Mouse (Mus musculus) hindbrain, embryonic 10.5 days (tissue): ENCODE results near the gene Nynrin. TPM values are rescaled to one million over a fixed set of nuclear protein-coding genes. Genes with fewer than 3 reads are reported as not detected.

Experiments
- DNase-seq: peaks from one replicate; pipeline ENCODE4 v3.0.0-alpha.2; 2017; ENCODE audit warnings: low spot score
- H3K27ac ChIP-seq: fragments of 300-500 bp; sonication (generic); 2 replicates; pipeline ENCODE4 v1.5.1; 2016; ENCODE audit warnings: mild to moderate bottlenecking, moderate library complexity
- H3K27me3 ChIP-seq: fragments of 300-500 bp; sonication (generic); 2 replicates; pipeline ENCODE4 v1.6.1; 2016; ENCODE audit warnings: mild to moderate bottlenecking; ENCODE audit not compliant: poor library complexity, insufficient read depth, severe bottlenecking
- H3K36me3 ChIP-seq: fragments of 300-500 bp; sonication (generic); 2 replicates; pipeline ENCODE4 v1.6.1; 2016; ENCODE audit warnings: mild to moderate bottlenecking, moderate library complexity
- H3K4me1 ChIP-seq: fragments of 300-500 bp; sonication (generic); replicated peaks from 2 replicates; pipeline ENCODE4 v1.6.1; 2016; ENCODE audit warnings: mild to moderate bottlenecking
- H3K4me3 ChIP-seq: fragments of 300-500 bp; sonication (generic); 2 replicates; pipeline ENCODE4 v1.5.1; 2016; ENCODE audit warnings: mild to moderate bottlenecking, moderate library complexity
- H3K9me3 ChIP-seq: fragments of 300-500 bp; sonication (generic); 2 replicates; pipeline ENCODE4 v1.6.1; 2016; ENCODE audit warnings: mild to moderate bottlenecking, moderate library complexity
- WGBS: fragments of 180-500 bp; shearing (Covaris S2); methylation state at CpG from one replicate; pipeline ENCODE4 v1.1.7; 2016; 5-methylcytosine and 5-hydroxymethylcytosine counted together
- polyA plus RNA-seq: library from polyadenylated mRNA; unstranded; fragments of >200 nt; fragmentation: Nextera tagmentation; extraction: Ambion mirVana; gene quantifications from 2 replicates; pipeline ENCODE4 v1.2.1, GENCODE M21; 2016

Nynrin gene
- polyA plus RNA-seq, 1 experiment from 2014 or later: 24.4 TPM

DNA sequence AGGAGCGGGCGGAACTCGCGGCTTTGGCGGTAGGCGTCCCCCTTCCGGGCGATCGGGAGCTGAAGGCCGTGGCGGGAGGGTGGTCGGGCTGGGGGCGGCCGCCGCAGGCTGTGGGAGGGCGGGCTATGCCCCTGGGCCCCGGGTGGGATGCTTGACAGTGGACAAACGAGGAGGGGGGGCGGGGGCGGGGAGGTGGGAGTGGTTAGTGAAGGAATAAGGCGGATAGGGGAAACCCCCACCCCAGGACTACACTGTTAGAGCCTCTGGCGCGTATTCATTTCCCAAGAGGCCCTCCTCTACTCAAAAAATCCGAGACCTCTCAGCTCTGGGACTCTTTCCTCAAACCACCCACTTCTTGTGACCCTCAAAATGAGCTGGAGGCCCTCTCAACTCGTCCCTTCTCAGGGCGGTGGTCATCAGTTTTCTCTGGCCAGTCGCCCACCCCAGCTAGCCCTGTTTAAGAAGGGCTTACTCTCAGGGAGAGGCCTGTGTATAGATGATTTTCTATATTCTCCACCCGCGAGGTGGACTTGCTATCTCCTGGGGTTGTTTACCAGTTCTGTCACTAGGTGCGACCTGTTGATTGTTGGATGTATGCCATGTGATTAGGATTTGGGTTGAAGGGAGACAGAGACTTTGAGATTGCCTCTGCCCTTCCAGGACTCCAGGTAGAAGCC is 31.4 kb downstream of the Nynrin start:
- Histone ChIP-seq H3K9me3 (no peaks in the 10 kb centered on the region), H3K4me3 (peak overlapping the region; percentile 93), H3K27ac (peak overlapping the region; percentile 97), H3K36me3 (peaks cover 41% of the 10 kb centered on the region), H3K4me1 (peaks cover 50% of the 10 kb centered on the region), H3K27me3 (peaks cover 3% of the 10 kb centered on the region; the same call in 1 of the 2 replicates)
- WGBS: 1% methylated on average over 29 of the region's 30 CpGs
- DNase-seq: no peak

DNA sequence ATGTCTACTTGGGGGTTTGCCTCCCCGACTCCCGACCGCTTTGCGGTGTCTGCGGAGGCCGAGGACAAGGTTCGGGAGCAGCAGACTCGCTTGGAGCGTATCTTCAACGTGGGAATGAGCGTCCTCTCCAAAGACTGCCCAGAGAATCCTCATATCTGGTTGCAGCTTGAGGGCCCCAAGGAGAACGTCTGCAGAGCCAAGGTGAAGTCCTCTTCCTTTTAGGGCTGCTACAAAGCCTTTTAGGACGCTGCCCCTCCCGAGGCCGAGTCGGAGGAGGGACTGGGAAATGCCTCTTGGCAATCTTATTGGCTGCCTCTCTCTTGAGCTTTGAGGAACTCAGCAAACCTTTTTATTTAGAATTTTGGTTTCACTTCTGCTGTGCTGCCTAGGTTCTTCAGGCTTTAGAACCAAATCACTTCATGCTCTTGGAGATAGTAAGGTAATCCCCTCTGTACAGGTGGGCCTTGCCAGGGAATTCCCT is 32.0 kb downstream of the Nynrin start:
- DNase-seq: no peak
- 12% methylated on average over 16 of the region's 16 CpGs for WGBS
- Histone ChIP-seq H3K36me3 (peaks cover 47% of the 10 kb centered on the region), H3K4me3 (peak overlapping the region; percentile 93), H3K4me1 (peaks cover 50% of the 10 kb centered on the region), H3K27me3 (peaks cover 3% of the 10 kb centered on the region; the same call in 1 of the 2 replicates), H3K9me3 (no peaks in the 10 kb centered on the region), H3K27ac (peak overlapping the region; percentile 97)

DNA sequence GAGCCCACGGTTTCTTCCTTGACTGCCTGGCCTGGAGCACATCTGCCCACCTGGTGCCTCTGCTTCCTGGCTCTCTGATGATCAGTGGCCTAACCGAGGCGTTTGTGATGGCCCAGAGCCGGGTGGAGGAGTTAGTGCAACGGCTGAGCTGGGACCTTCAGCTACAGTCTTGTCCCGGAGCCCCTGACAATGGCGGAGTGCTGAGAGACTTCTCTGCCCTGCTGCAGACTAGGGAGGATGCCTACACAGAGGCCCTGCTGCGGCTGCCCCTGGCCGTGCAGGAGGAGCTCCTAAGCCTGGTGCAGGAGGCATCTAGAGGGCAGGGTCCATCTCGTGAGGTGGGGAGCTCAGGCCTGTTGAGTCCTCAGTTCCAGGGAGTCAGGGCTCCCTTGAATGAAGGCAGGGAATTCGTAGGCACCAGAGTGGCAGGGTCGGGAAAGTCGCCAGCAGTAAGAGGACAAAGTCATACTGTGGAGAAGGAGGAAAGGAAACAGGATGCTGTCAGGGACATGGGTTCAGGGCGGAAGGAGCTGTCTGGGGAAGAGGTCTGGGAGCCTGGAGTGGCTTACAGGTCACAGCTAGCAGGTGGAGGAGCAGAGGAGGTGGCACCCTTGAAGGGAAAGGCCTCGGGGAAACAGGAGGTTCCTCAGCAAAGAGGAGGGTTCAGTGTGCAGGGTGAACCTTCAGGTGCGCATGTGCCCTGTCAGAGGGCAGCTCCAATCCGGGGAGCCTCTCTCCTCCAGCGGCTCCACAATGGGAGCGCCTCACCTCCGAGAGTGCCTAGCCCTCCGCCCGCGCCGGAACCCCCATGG is 33.0 kb downstream of the Nynrin start:
- peak overlapping the region; percentile 53; the same call in 1 of the 2 replicates for H3K27ac ChIP-seq
- peaks cover 3% of the 10 kb centered on the region; the same call in 1 of the 2 replicates for H3K27me3 ChIP-seq
- H3K9me3 ChIP-seq: no peaks in the 10 kb centered on the region
- peaks cover 50% of the 10 kb centered on the region for H3K4me1 ChIP-seq
- WGBS: 86% methylated on average over 24 of the region's 24 CpGs
- no peak for DNase-seq
- H3K36me3 ChIP-seq: peaks cover 57% of the 10 kb centered on the region
- peak overlapping the region; percentile 93 for H3K4me3 ChIP-seq

DNA sequence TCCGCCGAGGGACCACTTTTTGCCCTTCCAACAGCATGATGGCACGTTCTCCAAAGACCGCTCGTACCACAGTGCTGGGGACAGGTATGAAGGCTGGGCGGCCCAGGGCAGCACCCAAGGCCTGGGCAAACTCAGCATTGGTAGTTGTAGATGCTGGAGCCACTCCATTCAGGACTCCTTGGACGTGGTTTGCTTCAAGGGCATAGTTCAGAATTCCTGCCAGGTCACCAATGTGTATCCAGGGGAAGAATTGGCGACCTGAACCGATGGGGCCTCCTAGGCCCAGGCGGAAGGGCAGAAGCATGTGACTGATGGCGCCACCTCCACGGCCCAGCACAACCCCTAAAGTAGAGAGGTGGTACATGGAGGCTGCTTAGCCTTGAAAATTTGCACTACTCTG is 43.9 kb downstream of the Nynrin start:
- no peaks in the 10 kb centered on the region for H3K9me3 ChIP-seq
- H3K27ac ChIP-seq: no peak overlapping the region
- no peak for DNase-seq
- H3K4me1 ChIP-seq: peaks cover 25% of the 10 kb centered on the region
- WGBS: 94% methylated on average over 12 of the region's 12 CpGs
- no peak overlapping the region for H3K4me3 ChIP-seq
- H3K36me3 ChIP-seq: peaks cover 57% of the 10 kb centered on the region
- H3K27me3 ChIP-seq: 0 out of 2 replicates have a peak, but pooled peaks cover 8% of the 10 kb centered on the region

DNA sequence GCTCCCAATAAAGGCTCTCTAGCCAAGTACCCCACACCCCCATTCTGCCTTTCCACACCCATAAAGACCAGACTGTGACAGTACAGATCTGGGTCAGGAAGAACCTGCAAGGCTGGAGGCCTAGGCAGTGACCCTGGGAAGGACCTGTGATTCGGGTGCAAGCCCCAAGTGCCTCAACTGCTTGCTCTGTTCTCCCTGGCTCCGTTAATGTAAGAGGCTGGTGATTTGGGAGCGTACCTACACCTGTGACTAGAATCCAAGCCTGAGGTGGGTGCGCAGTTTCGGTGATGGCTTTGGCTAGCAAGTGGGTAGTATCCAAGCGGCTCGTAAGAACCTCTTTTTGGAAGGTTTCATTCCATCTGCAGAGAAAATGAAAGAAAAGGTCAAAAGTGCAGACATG is 45.1 kb downstream of the Nynrin start:
- no peak for DNase-seq
- 0 out of 2 replicates have a peak, but pooled peaks cover 8% of the 10 kb centered on the region for H3K27me3 ChIP-seq
- H3K4me1 ChIP-seq: peaks cover 25% of the 10 kb centered on the region
- WGBS: 88% methylated on average over 7 of the region's 7 CpGs
- 0 out of 2 replicates have a peak overlapping the region, but pooled peaks have one; percentile 87 for H3K27ac ChIP-seq
- H3K4me3 ChIP-seq: peak overlapping the region; percentile 62; the same call in 1 of the 2 replicates
- no peaks in the 10 kb centered on the region for H3K9me3 ChIP-seq
- H3K36me3 ChIP-seq: peaks cover 45% of the 10 kb centered on the region

DNA sequence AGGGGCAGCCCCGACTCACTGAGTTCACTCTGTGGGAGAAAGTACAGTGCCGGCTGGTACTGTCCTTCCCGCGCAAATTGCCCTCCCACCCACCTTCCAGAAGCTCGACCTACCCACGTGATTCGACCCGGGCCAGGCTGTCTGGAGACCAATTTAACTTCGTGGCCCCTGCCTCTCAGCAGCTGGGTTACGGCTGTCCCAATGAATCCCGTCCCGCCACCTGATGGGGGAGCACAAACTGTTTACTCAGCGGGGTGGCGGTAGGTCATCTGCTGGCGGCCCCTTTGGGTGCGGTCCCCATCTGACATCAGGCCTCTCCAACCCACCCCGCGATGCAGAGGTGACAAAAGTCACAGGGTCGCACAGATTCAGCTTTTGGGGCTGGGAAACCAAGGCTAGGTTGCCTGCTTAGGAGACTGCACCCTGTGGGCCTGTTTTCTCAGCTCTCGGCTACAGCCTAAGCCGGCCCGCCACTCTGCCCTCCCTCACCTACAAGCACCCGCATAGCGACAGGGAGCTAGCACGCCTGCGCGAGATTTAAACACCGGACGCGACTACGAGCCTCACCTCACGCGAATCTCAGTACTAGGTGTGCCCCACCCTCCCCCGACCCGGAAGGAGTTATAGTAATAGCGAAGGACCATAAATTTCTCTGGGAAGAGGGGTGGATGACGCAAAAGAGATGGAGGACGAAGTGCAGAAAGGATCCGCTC is 46.0 kb downstream of the Nynrin start, which contains the start of gene Sdr39u1:
Gene Sdr39u1, minus strand, starts transcription at position 593 of the 713 bp plus-strand sequence.
- H3K36me3 ChIP-seq: peaks cover 35% of the 10 kb centered on the region
- H3K27me3 ChIP-seq: 0 out of 2 replicates have a peak, but pooled peaks cover 8% of the 10 kb centered on the region
- H3K4me3 ChIP-seq: peak within 1 kb of the TSS; percentile 62
- peaks cover 25% of the 10 kb centered on the region for H3K4me1 ChIP-seq
- peak; percentile 84 for DNase-seq
- no peaks in the 10 kb centered on the region for H3K9me3 ChIP-seq
- peak within 1 kb of the TSS; percentile 87 for H3K27ac ChIP-seq
- 5% methylated on average over 39 of the region's 39 CpGs for WGBS

DNA sequence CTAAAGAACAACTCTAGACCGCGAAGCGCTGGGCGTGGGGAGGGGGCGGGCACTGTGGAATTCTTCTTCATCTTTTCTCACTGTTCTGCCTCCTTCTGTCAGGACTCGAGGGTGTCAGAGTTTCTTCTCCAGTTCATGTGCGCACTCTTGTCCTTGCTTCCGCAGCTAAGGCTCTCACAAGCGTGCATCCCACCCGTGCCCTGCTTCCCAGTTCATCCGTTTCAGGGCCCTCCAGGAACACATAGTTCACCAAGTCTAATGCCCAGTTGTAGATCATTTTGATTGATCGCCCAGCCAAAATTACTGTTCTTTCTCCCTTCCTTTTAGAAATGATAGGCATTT is 46.6 kb downstream of the Nynrin start:
- WGBS: 9% methylated on average over 12 of the region's 12 CpGs
- peak overlapping the region; percentile 62 for H3K4me3 ChIP-seq
- H3K27ac ChIP-seq: peak overlapping the region; percentile 87
- H3K36me3 ChIP-seq: peaks cover 30% of the 10 kb centered on the region
- DNase-seq: no peak
- 0 out of 2 replicates have a peak, but pooled peaks cover 8% of the 10 kb centered on the region for H3K27me3 ChIP-seq
- no peaks in the 10 kb centered on the region for H3K9me3 ChIP-seq
- H3K4me1 ChIP-seq: peaks cover 25% of the 10 kb centered on the region

DNA sequence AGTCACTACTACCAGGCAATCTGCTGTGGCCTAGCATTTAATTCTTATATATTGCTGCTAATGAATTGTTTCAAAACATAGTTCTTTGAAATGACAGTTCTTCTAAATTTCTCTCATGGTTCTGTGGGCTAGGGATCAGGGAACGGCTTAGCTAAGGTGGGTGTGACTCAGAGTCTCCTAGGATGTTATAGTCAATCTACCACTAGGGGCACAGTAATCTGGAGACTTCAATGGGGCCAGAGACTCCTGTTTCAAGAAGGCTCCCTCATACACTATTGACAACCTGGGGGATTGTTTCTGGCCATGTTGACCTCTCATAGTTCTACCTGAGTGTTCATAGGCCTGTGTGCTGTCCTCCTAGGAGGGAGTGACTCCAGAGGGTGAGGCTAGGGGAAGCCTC is 51.7 kb downstream of the Nynrin start:
- Histone ChIP-seq H3K27me3 (0 out of 2 replicates have a peak, but pooled peaks cover 8% of the 10 kb centered on the region), H3K4me1 (peaks cover 7% of the 10 kb centered on the region), H3K36me3 (no peaks in the 10 kb centered on the region), H3K9me3 (no peaks in the 10 kb centered on the region), H3K27ac (no peak overlapping the region), H3K4me3 (no peak overlapping the region)
- WGBS: 46% methylated on average over 1 of the region's 1 CpGs
- DNase-seq: no peak

DNA sequence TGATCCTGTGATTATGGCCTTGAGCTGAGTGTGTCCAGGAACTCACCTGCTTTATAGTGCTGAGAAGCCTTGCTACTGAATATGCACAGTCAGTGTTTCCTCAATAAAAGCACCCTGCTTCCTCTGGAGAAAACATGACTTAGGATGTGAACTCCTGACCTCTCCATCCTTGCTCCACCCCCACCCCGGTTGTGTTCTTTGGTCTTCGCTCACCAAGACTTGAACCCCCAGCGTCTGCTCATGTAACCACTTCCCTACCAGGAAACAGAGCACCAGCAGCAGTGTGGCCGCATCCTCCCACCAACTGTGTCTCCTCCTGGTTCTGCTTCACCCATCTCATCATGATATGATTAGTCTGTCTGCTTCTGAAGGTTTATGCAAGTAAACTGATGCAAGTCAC is 59.6 kb downstream of the Nynrin start:
- no peaks in the 10 kb centered on the region; the same call in 1 of the 2 replicates for H3K4me1 ChIP-seq
- DNase-seq: no peak
- no peaks in the 10 kb centered on the region for H3K9me3 ChIP-seq
- no peak overlapping the region for H3K4me3 ChIP-seq
- no peaks in the 10 kb centered on the region for H3K27me3 ChIP-seq
- WGBS: 47% methylated on average over 4 of the region's 4 CpGs
- no peaks in the 10 kb centered on the region for H3K36me3 ChIP-seq
- H3K27ac ChIP-seq: no peak overlapping the region

DNA sequence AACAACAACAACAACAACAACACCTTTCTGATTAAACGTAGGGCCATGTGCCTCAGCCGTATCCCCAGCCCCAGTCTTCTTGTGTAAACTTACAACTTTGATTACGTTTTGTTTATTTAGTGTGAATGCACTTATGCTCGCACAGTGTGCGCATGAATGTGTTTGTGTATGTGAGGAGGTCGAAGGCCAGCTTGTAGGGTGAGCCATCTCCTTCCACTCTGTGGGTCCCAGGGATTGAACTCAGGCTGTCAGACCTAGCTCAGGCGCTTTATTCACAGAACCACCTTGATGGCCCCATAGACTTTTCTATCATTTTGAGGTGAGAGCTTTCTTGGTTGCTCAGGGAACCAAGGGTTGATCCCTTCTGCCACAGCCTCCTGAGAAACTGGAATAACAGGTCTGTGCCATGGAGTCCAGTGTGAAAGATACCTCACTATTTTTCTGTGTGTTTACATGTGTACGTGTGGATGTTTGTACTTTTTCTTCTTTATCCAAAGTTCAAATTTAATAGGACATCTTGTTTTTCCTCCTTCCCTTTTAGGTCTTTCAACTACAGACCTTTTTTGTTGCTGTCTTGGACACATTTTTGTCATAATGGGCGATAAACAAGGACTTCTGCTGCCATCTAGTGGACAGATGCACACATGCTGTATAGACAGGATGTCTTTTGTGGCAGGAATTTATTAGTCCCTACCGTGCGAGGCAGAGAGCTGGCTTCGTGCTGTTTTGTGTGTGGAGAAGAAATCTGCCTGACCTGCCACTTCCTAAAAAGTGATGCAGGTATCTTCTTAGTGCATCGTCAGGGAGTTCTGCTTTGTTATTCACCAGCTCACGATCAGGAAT is 64.7 kb downstream of the Nynrin start:
- Histone ChIP-seq H3K4me1 (peaks cover 2% of the 10 kb centered on the region; the same call in 1 of the 2 replicates), H3K36me3 (no peaks in the 10 kb centered on the region), H3K27ac (no peak overlapping the region), H3K27me3 (peaks cover 7% of the 10 kb centered on the region; the same call in 1 of the 2 replicates), H3K9me3 (no peaks in the 10 kb centered on the region), H3K4me3 (no peak overlapping the region)
- WGBS: 42% methylated on average over 14 of the region's 14 CpGs
- peak; percentile 78 for DNase-seq

DNA sequence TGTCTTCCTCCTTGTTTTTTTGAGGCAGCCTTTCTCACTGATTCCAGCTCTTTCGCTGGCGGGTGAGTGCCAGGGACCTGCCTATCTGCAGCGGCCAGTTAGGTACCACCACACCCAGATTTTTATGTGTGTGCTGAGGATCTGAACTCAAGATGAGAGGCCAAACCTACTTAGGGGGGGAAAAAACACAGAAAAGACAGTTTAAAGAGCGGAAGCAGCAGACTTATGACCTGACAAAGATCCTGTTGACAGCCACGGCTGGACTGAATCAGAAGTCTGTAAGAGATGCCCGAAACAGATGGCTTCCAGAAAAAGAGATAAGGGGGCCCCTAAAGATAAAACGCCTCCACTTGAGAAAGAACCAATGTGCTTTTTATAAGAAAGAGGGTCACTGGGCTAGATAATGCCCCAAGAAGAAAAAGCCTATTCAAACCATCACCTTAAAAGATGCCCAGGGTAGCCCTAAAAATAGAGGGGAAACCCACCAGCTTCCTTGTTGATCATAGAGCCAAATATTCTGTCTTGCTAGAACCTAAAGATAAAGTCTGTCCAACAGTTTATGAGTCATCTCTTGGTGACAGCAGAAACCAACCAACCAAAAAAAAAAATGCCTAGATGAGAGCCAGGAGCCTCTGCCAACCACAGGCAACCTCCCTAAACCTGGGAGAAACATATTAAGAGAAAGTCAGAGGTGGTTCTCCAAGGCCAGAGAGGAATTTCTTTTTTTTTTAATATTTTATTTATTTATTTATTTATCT is 68.8 kb downstream of the Nynrin start:
- no peak overlapping the region for H3K4me3 ChIP-seq
- H3K27ac ChIP-seq: no peak overlapping the region
- no peaks in the 10 kb centered on the region for H3K9me3 ChIP-seq
- WGBS: 78% methylated on average over 7 of the region's 7 CpGs
- no peak for DNase-seq
- H3K27me3 ChIP-seq: peaks cover 7% of the 10 kb centered on the region; the same call in 1 of the 2 replicates
- H3K36me3 ChIP-seq: no peaks in the 10 kb centered on the region
- peaks cover 2% of the 10 kb centered on the region; the same call in 1 of the 2 replicates for H3K4me1 ChIP-seq
